Mouse (Mus musculus) lung, embryonic 14.5 days (tissue): Measurements from ENCODE around the gene Ajm1. TPM values are rescaled to one million over a fixed set of nuclear protein-coding genes. Genes with fewer than 3 reads are reported as not detected.

Experiments used
- ATAC-seq: fragments of 200-750 bp; cut with Nextera tagmentation; 2 replicates; pipeline ENCODE4 v1.8.0; 2017; ENCODE audit warnings: mild to moderate bottlenecking, moderate TSS enrichment, moderate library complexity; ENCODE audit not compliant: insufficient read depth
- DNase-seq: peaks from one replicate; pipeline ENCODE4 v3.0.0-alpha.2; 2015
- H3K27ac ChIP-seq: fragments of 300-500 bp; sonication (generic); 2 replicates; pipeline ENCODE4 v1.5.1; 2014; ENCODE audit warnings: low read depth, mild to moderate bottlenecking, moderate library complexity
- H3K27me3 ChIP-seq: fragments of 300-500 bp; sonication (generic); 2 replicates; pipeline ENCODE4 v1.6.1; 2014; ENCODE audit warnings: low read length, control low read depth; ENCODE audit not compliant: insufficient read depth
- H3K36me3 ChIP-seq: fragments of 300-500 bp; sonication (generic); 2 replicates; pipeline ENCODE4 v1.6.1; 2014; ENCODE audit warnings: control low read depth; ENCODE audit not compliant: insufficient read depth
- H3K4me1 ChIP-seq: fragments of 300-500 bp; sonication (generic); 2 replicates; pipeline ENCODE4 v1.6.1; 2014; ENCODE audit warnings: antibody characterized with exemption, control low read depth; ENCODE audit not compliant: insufficient read depth
- H3K4me2 ChIP-seq: fragments of 300-500 bp; sonication (generic); 2 replicates; pipeline ENCODE4 v1.6.1; 2014; ENCODE audit warnings: mild to moderate bottlenecking
- H3K4me3 ChIP-seq: fragments of 300-500 bp; sonication (generic); 2 replicates; pipeline ENCODE4 v1.5.1; 2014; ENCODE audit warnings: low read depth, low read length
- H3K9ac ChIP-seq: fragments of 300-500 bp; sonication (generic); 2 replicates; pipeline ENCODE4 v1.6.1; 2014
- H3K9me3 ChIP-seq: fragments of 300-500 bp; sonication (generic); 2 replicates; pipeline ENCODE4 v1.6.1; 2016; ENCODE audit warnings: low read depth, low read length, control low read depth
- CTCF ChIP-seq: IDR thresholded peaks from 2 replicates; pipeline ENCODE4 v1.5.1; 2016; ENCODE audit warnings: antibody characterized with exemption, low read depth
- WGBS: fragments of 180-500 bp; shearing (Covaris S2); extraction: QIAGEN DNeasy Blood & Tissue Kit; methylation state at CpG from one replicate; pipeline ENCODE4 v1.1.7; 2014; 5-methylcytosine and 5-hydroxymethylcytosine counted together
- polyA plus RNA-seq: library from polyadenylated mRNA; unstranded; fragments of >200 nt; fragmentation: Nextera tagmentation; extraction: Ambion mirVana; gene quantifications from 2 replicates; pipeline ENCODE4 v1.2.1, GENCODE M21; 2014

Ajm1 gene
- polyA plus RNA-seq, 1 experiment from 2014 or later, result not detected

GRCm38 (mm10) chr2:25541644-25542367, 39.8 kb downstream of the Ajm1 start:
- ATAC-seq (no peak), DNase-seq (no peak)
- no peak overlapping the region for H3K4me2 ChIP-seq
- H3K4me1 ChIP-seq, result 0 out of 2 replicates have a peak, but pooled peaks cover 9% of the 10 kb centered on the region
- no peak overlapping the region for H3K9ac ChIP-seq
- no peak overlapping the region for H3K27ac ChIP-seq
- no peaks in the 10 kb centered on the region for H3K27me3 ChIP-seq
- no peak overlapping the region for H3K4me3 ChIP-seq
- TF ChIP-seq CTCF, result no peak
- WGBS, result 65% methylated on average over 10 of the region's 10 CpGs
- peaks cover 28% of the 10 kb centered on the region for H3K36me3 ChIP-seq
- H3K9me3 ChIP-seq, result no peaks in the 10 kb centered on the region

GRCm38 (mm10) chr2:25540541-25540948, 41.0 kb downstream of the Ajm1 start:
- ATAC-seq, result no peak
- H3K9me3 ChIP-seq, result no peaks in the 10 kb centered on the region
- TF ChIP-seq CTCF, result no peak
- WGBS, result 91% methylated on average over 4 of the region's 4 CpGs
- no peak overlapping the region for H3K4me2 ChIP-seq
- no peak overlapping the region for H3K9ac ChIP-seq
- H3K27me3 ChIP-seq, result no peaks in the 10 kb centered on the region
- DNase-seq, result no peak
- H3K36me3 ChIP-seq, result peaks cover 41% of the 10 kb centered on the region
- no peak overlapping the region for H3K4me3 ChIP-seq
- H3K27ac ChIP-seq, result no peak overlapping the region
- 0 out of 2 replicates have a peak, but pooled peaks cover 2% of the 10 kb centered on the region for H3K4me1 ChIP-seq

GRCm38 (mm10) chr2:25536531-25536930, 45.0 kb downstream of the Ajm1 start:
- DNase-seq (no peak), ATAC-seq (no peak)
- Histone ChIP-seq H3K4me2 (no peak overlapping the region), H3K27ac (no peak overlapping the region), H3K36me3 (peaks cover 61% of the 10 kb centered on the region), H3K27me3 (no peaks in the 10 kb centered on the region), H3K4me3 (no peak overlapping the region), H3K4me1 (no peaks in the 10 kb centered on the region), H3K9me3 (no peaks in the 10 kb centered on the region), H3K9ac (no peak overlapping the region)
- no peak for TF ChIP-seq CTCF
- WGBS, result 79% methylated on average over 8 of the region's 8 CpGs

GRCm38 (mm10) chr2:25534866-25535182, 46.7 kb downstream of the Ajm1 start:
- Histone ChIP-seq H3K36me3 (peaks cover 78% of the 10 kb centered on the region), H3K27ac (no peak overlapping the region), H3K27me3 (no peaks in the 10 kb centered on the region), H3K9ac (no peak overlapping the region), H3K9me3 (no peaks in the 10 kb centered on the region), H3K4me2 (no peak overlapping the region), H3K4me1 (no peaks in the 10 kb centered on the region), H3K4me3 (no peak overlapping the region)
- TF ChIP-seq CTCF, result no peak
- DNase-seq (no peak), ATAC-seq (no peak)
- 87% methylated on average over 2 of the region's 2 CpGs for WGBS

- H3K36me3 ChIP-seq, result peaks cover 83% of the 10 kb centered on the region
- no peak for ATAC-seq
These were observed 47.2 kb downstream of the Ajm1 start for GRCm38 (mm10) chr2:25534178-25534865.

GRCm38 (mm10) chr2:25533707-25534106, 47.9 kb downstream of the Ajm1 start:
- Histone ChIP-seq H3K9ac (no peak overlapping the region), H3K4me2 (no peak overlapping the region), H3K36me3 (peaks cover 86% of the 10 kb centered on the region), H3K4me1 (no peaks in the 10 kb centered on the region), H3K9me3 (no peaks in the 10 kb centered on the region), H3K27ac (no peak overlapping the region), H3K27me3 (no peaks in the 10 kb centered on the region), H3K4me3 (no peak overlapping the region)
- 93% methylated on average over 2 of the region's 2 CpGs for WGBS
- DNase-seq, result no peak
- no peak for ATAC-seq
- TF ChIP-seq CTCF, result no peak

More at GRCm38 (mm10) chr2:25534178-25534865, 47.2 kb downstream of the Ajm1 start:
- Histone ChIP-seq H3K9me3 (no peaks in the 10 kb centered on the region), H3K9ac (no peak overlapping the region), H3K4me2 (no peak overlapping the region), H3K27ac (no peak overlapping the region), H3K4me3 (no peak overlapping the region), H3K4me1 (no peaks in the 10 kb centered on the region), H3K27me3 (no peaks in the 10 kb centered on the region)
- TF ChIP-seq CTCF, result no peak
- DNase-seq, result no peak
- 89% methylated on average over 3 of the region's 3 CpGs for WGBS

GRCm38 (mm10) chr2:25526510-25527302, 54.9 kb downstream of the Ajm1 start:
- Histone ChIP-seq H3K36me3 (peaks cover 96% of the 10 kb centered on the region), H3K27ac (no peak overlapping the region), H3K4me1 (no peaks in the 10 kb centered on the region), H3K4me2 (no peak overlapping the region), H3K27me3 (no peaks in the 10 kb centered on the region), H3K9me3 (no peaks in the 10 kb centered on the region), H3K4me3 (no peak overlapping the region), H3K9ac (no peak overlapping the region)
- DNase-seq (no peak), ATAC-seq (no peak)
- TF ChIP-seq CTCF, result no peak
- 82% methylated on average over 9 of the region's 9 CpGs for WGBS

Other genes with a start within 250 kb of the Ajm1 start
- 70.9 and 76.4 TPM in 2 replicates for gene Man1b1, start 249.4 kb downstream of the Ajm1 start, polyA plus RNA-seq
- gene Dpp7, start 225.4 kb downstream of the Ajm1 start, polyA plus RNA-seq, result 13.9 and 16.6 TPM in 2 replicates
- 17.4 and 20.1 TPM in 2 replicates for gene Uap1l1, start 216.1 kb downstream of the Ajm1 start, polyA plus RNA-seq
- 42.0 and 45.5 TPM in 2 replicates for gene Sapcd2, start 209.4 kb downstream of the Ajm1 start, polyA plus RNA-seq
- 0.92 and 1.2 TPM in 2 replicates for gene Entpd2, start 185.9 kb downstream of the Ajm1 start, polyA plus RNA-seq
- 19.5 and 20.5 TPM in 2 replicates for gene Npdc1, start 182.4 kb downstream of the Ajm1 start, polyA plus RNA-seq
- not detected in 2 replicates for gene Fut7, start 158.5 kb downstream of the Ajm1 start, polyA plus RNA-seq
- gene Abca2, start 153.1 kb downstream of the Ajm1 start, polyA plus RNA-seq, result 3.9 and 4.6 TPM in 2 replicates
- 20.0 and 30.2 TPM in 2 replicates for gene Clic3, start 124.9 kb downstream of the Ajm1 start, polyA plus RNA-seq
- 15.8 and 23.5 TPM in 2 replicates for gene Paxx, start 120.7 kb downstream of the Ajm1 start, polyA plus RNA-seq
- gene Ptgds, start 111.7 kb downstream of the Ajm1 start, polyA plus RNA-seq, result 3.3 and 3.4 TPM in 2 replicates
- not detected in 2 replicates for gene Lcn12, start 87.8 kb downstream of the Ajm1 start, polyA plus RNA-seq
- 75.8 and 77.7 TPM in 2 replicates for gene Fbxw5, start 81.0 kb downstream of the Ajm1 start, polyA plus RNA-seq
- gene C8g, start 80.0 kb downstream of the Ajm1 start, polyA plus RNA-seq, result 3.9 and 5.5 TPM in 2 replicates
- 34.8 and 35.3 TPM in 2 replicates for gene Traf2, start 34.8 kb downstream of the Ajm1 start, polyA plus RNA-seq
- 282 and 295 TPM in 2 replicates for gene Edf1, start 23.9 kb downstream of the Ajm1 start, polyA plus RNA-seq
- gene Mamdc4, start 6.9 kb downstream of the Ajm1 start, polyA plus RNA-seq, result 2.2 and 4.1 TPM in 2 replicates
- gene Phpt1, start 6.5 kb downstream of the Ajm1 start, polyA plus RNA-seq, result 183 and 197 TPM in 2 replicates
- 75.5 and 85.7 TPM in 2 replicates for gene Rabl6, start 26.8 kb upstream of the Ajm1 start, polyA plus RNA-seq
- gene Ccdc183, start 35.9 kb upstream of the Ajm1 start, polyA plus RNA-seq, result 0.24 and 0.28 TPM in 2 replicates
- gene Tmem141, start 40.2 kb upstream of the Ajm1 start, polyA plus RNA-seq, result 21.9 and 26.0 TPM in 2 replicates
- 1.8 and 2.9 TPM in 2 replicates for gene Fcna, start 46.3 kb upstream of the Ajm1 start, polyA plus RNA-seq
- 0.51 and 0.61 TPM in 2 replicates for gene Lcn8, start 71.4 kb upstream of the Ajm1 start, polyA plus RNA-seq
- not detected in 2 replicates for gene Lcn5, start 76.2 kb upstream of the Ajm1 start, polyA plus RNA-seq
- gene Lcn6, start 95.0 kb upstream of the Ajm1 start, polyA plus RNA-seq, result not detected in 2 replicates
- not detected in 2 replicates for gene Lcn10, start 101.0 kb upstream of the Ajm1 start, polyA plus RNA-seq
- gene Obp2a, start 118.3 kb upstream of the Ajm1 start, polyA plus RNA-seq, result not detected in 2 replicates
- 65.3 and 71.9 TPM in 2 replicates for gene Bmyc, start 125.0 kb upstream of the Ajm1 start, polyA plus RNA-seq
- gene Obp2b, start 155.3 kb upstream of the Ajm1 start, polyA plus RNA-seq, result not detected in 2 replicates
- gene Lcn3, start 183.8 kb upstream of the Ajm1 start, polyA plus RNA-seq, result not detected in 2 replicates
- gene Lcn11, start 195.3 kb upstream of the Ajm1 start, polyA plus RNA-seq, result not detected in 2 replicates
- not detected in 2 replicates for gene Gm13539, start 200.5 kb upstream of the Ajm1 start, polyA plus RNA-seq
- gene Glt6d1, start 234.1 kb upstream of the Ajm1 start, polyA plus RNA-seq, result not detected in 2 replicates
- gene Lcn9, start 241.4 kb upstream of the Ajm1 start, polyA plus RNA-seq, result not detected in 2 replicates